Mouse (Mus musculus) lung, postnatal 0 days (tissue): ENCODE measurements around the gene Slc7a14. TPM values are rescaled to one million over a fixed set of nuclear protein-coding genes. Genes with fewer than 3 reads are reported as not detected.

Experiments used
- ATAC-seq: fragments of 200-750 bp; cut with Nextera tagmentation; 2 replicates; pipeline ENCODE4 v1.8.0; 2017; ENCODE audit warnings: moderate library complexity
- DNase-seq: peaks from one replicate; pipeline ENCODE4 v3.0.0-alpha.2; 2016; ENCODE audit warnings: low spot score
- H3K27ac ChIP-seq: fragments of 300-500 bp; sonication (generic); 2 replicates; pipeline ENCODE4 v1.5.1; 2014; ENCODE audit warnings: antibody characterized with exemption, mild to moderate bottlenecking, low read length, mixed read lengths
- H3K27me3 ChIP-seq: fragments of 300-500 bp; sonication (generic); replicated peaks from 2 replicates; pipeline ENCODE4 v1.6.1; 2014; ENCODE audit warnings: low read length, mixed read lengths; ENCODE audit not compliant: insufficient read depth
- H3K36me3 ChIP-seq: fragments of 300-500 bp; sonication (generic); 2 replicates; pipeline ENCODE4 v1.6.1; 2014; ENCODE audit warnings: low read length, mixed read lengths; ENCODE audit not compliant: insufficient read depth
- H3K4me1 ChIP-seq: fragments of 300-500 bp; sonication (generic); 2 replicates; pipeline ENCODE4 v1.6.1; 2014; ENCODE audit warnings: antibody characterized with exemption, low read depth, low read length, mixed read lengths; ENCODE audit not compliant: insufficient read depth
- H3K4me2 ChIP-seq: fragments of 300-500 bp; sonication (generic); replicated peaks from 2 replicates; pipeline ENCODE4 v1.6.1; 2014; ENCODE audit warnings: low read depth, mild to moderate bottlenecking, low read length, moderate library complexity, mixed read lengths
- H3K4me3 ChIP-seq: fragments of 300-500 bp; sonication (generic); 2 replicates; pipeline ENCODE4 v1.5.1; 2014; ENCODE audit warnings: low read depth, low read length
- H3K9ac ChIP-seq: fragments of 300-500 bp; sonication (generic); replicated peaks from 2 replicates; pipeline ENCODE4 v1.6.1; 2014; ENCODE audit warnings: low read depth, mild to moderate bottlenecking
- H3K9me3 ChIP-seq: fragments of 300-500 bp; sonication (generic); 2 replicates; pipeline ENCODE4 v1.6.1; 2016; ENCODE audit warnings: low read length, mixed read lengths
- CTCF ChIP-seq: IDR thresholded peaks from 2 replicates; pipeline ENCODE4 v1.5.1; 2016; ENCODE audit warnings: antibody characterized with exemption, mild to moderate bottlenecking
- EP300 ChIP-seq: IDR thresholded peaks from 2 replicates; pipeline ENCODE4 v1.6.1; 2016; ENCODE audit warnings: antibody characterized with exemption, mild to moderate bottlenecking, control low read depth
- WGBS: fragments of 180-500 bp; shearing (Covaris S2); extraction: QIAGEN DNeasy Blood & Tissue Kit; methylation state at CpG from one replicate; pipeline ENCODE4 v1.1.7; 2014; 5-methylcytosine and 5-hydroxymethylcytosine counted together
- polyA plus RNA-seq: library from polyadenylated mRNA; unstranded; fragments of >200 nt; fragmentation: Nextera tagmentation; extraction: Ambion mirVana; gene quantifications from 2 replicates; pipeline ENCODE4 v1.2.1, GENCODE M21; 2015

Slc7a14 gene
- polyA plus RNA-seq = 0.05 and 0.07 TPM in 2 replicates

DNA sequence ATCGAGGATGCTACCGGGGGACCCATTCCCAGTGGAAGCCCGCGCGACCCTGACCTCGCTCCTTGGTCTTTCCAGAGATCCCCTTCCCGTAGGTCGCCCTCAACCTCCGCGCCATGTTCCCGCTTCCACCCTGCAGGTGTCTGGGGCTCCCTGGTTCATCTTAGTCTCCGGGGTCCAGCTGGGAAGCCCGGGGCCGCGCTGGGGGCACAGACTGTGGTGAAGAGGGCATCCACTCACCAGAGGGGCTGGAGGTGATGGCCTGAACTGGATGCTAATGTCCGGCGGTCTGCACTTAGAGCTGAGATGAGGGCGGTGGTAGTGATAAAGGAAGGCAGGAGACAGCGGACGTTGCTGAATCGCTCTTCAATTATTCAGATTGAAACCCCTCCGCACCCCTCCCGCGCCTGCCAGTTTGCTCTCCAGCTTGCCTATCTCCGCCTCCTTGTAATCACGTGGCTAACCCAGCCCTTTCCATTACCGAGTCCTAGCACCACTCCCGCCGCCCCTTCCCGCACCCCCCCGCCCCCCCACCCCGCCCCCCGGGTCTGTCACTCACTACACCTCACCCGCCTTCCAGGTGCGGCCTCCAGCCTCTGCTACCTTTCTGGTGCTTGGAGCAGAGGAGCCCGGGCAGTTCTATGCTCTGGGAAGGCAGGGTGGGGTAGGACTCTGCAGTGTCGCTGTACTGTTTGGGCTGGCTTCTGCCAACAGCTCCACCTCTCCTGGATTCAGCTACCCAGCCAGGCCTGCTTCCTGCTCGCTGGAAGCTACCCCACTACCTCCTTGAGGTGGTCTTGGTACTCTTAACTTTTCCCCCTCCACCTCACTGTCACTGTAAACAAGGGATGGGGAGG lies at the start of gene Slc7a14:
TSS of gene Slc7a14 (minus strand) at position 445 of the 854 bp plus-strand sequence.
- H3K4me2 ChIP-seq = no peak within 1 kb of the TSS
- no peaks in the 10 kb centered on the region for H3K36me3 ChIP-seq
- H3K27ac ChIP-seq = no peak within 1 kb of the TSS
- H3K4me1 ChIP-seq = no peaks in the 10 kb centered on the region
- 2% methylated on average over 24 of the region's 38 CpGs for WGBS
- peaks cover 18% of the 10 kb centered on the region for H3K27me3 ChIP-seq
- no peak for ATAC-seq
- H3K4me3 ChIP-seq = no peak within 1 kb of the TSS
- TF ChIP-seq CTCF = no peak
- TF ChIP-seq EP300 = no peak
- DNase-seq = no peak
- no peaks in the 10 kb centered on the region for H3K9me3 ChIP-seq
- H3K9ac ChIP-seq = no peak within 1 kb of the TSS

- H3K4me3 ChIP-seq = no peak overlapping the region
- no peaks in the 10 kb centered on the region for H3K4me1 ChIP-seq
- no peak overlapping the region for H3K4me2 ChIP-seq
- ATAC-seq (no peak), DNase-seq (no peak)
- H3K27me3 ChIP-seq = no peaks in the 10 kb centered on the region
- no peak overlapping the region for H3K27ac ChIP-seq
- no peak overlapping the region for H3K9ac ChIP-seq
- H3K36me3 ChIP-seq = no peaks in the 10 kb centered on the region
- no peaks in the 10 kb centered on the region for H3K9me3 ChIP-seq
- WGBS = 71% methylated on average over 4 of the region's 4 CpGs
- TF ChIP-seq EP300 = no peak
- no peak for TF ChIP-seq CTCF
Measured at GRCm38 (mm10) chr3:31346540-31346939, 36.4 kb upstream of the Slc7a14 start.

GRCm38 (mm10) chr3:31345766-31346165 lies 35.6 kb upstream of the Slc7a14 start:
- no peak overlapping the region for H3K4me3 ChIP-seq
- DNase-seq (no peak), ATAC-seq (no peak)
- no peaks in the 10 kb centered on the region for H3K9me3 ChIP-seq
- H3K27me3 ChIP-seq = no peaks in the 10 kb centered on the region
- TF ChIP-seq CTCF = no peak
- no peak for TF ChIP-seq EP300
- no peak overlapping the region for H3K9ac ChIP-seq
- no peak overlapping the region for H3K4me2 ChIP-seq
- no peak overlapping the region for H3K27ac ChIP-seq
- H3K36me3 ChIP-seq = no peaks in the 10 kb centered on the region
- no peaks in the 10 kb centered on the region for H3K4me1 ChIP-seq
- WGBS = 41% methylated on average over 4 of the region's 4 CpGs

DNA sequence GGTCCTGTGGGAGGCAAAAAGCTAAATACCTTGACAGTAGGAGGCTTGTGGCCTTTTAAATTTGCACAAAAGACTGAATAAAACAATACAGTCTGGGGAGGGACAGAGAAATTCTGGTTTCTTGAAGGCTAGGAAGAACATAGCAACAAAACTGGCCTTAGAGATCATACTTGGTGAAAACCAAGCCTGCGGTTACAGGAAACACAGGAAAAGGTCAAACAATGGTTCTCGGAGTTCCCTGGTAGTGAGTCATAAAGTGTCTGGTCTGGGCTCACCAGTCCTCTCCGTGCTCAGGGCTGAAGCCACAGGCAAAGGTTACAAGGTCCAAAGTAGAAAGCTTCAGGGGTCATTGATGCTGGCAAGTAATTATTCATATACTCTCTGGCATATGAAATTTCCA lies 29.1 kb upstream of the Slc7a14 start:
- Histone ChIP-seq H3K27ac (no peak overlapping the region), H3K4me1 (no peaks in the 10 kb centered on the region), H3K4me2 (no peak overlapping the region), H3K4me3 (no peak overlapping the region), H3K9ac (no peak overlapping the region), H3K9me3 (no peaks in the 10 kb centered on the region), H3K27me3 (no peaks in the 10 kb centered on the region), H3K36me3 (no peaks in the 10 kb centered on the region)
- WGBS = 43% methylated on average over 3 of the region's 3 CpGs
- ATAC-seq = no peak
- TF ChIP-seq EP300 (no peak), CTCF (no peak)
- DNase-seq = no peak

GRCm38 (mm10) chr3:31328237-31328836 lies 18.2 kb upstream of the Slc7a14 start:
- Histone ChIP-seq H3K36me3 (no peaks in the 10 kb centered on the region), H3K4me3 (no peak overlapping the region), H3K4me1 (no peaks in the 10 kb centered on the region), H3K9me3 (no peaks in the 10 kb centered on the region), H3K27me3 (no peaks in the 10 kb centered on the region), H3K4me2 (no peak overlapping the region), H3K9ac (no peak overlapping the region), H3K27ac (no peak overlapping the region)
- TF ChIP-seq CTCF = no peak
- TF ChIP-seq EP300 = no peak
- DNase-seq (no peak), ATAC-seq (no peak)
- 54% methylated on average over 7 of the region's 7 CpGs for WGBS

- TF ChIP-seq EP300 (no peak), CTCF (no peak)
- DNase-seq (no peak), ATAC-seq (no peak)
- H3K36me3 ChIP-seq = no peaks in the 10 kb centered on the region
- H3K9me3 ChIP-seq = no peaks in the 10 kb centered on the region
- no peak overlapping the region for H3K4me2 ChIP-seq
- no peaks in the 10 kb centered on the region for H3K27me3 ChIP-seq
- H3K4me1 ChIP-seq = no peaks in the 10 kb centered on the region
- H3K27ac ChIP-seq = no peak overlapping the region
- H3K9ac ChIP-seq = no peak overlapping the region
- H3K4me3 ChIP-seq = no peak overlapping the region
- 83% methylated on average over 5 of the region's 5 CpGs for WGBS
Measured at GRCm38 (mm10) chr3:31327791-31328190, 17.6 kb upstream of the Slc7a14 start.
